Mouse (Mus musculus) heart, adult 2 months (tissue): ENCODE data around the gene Olfr671.
"Not testable (repeated sequence)": the region's sequence is repeated elsewhere in the genome, so short reads cannot be mapped to it uniquely, and the experiment has no call there.

Source experiments
- CTCF ChIP-seq: fragments of 200-600 bp; IDR thresholded peaks from 2 replicates; pipeline ENCODE4 v1.8.1; 2022; ENCODE audit warnings: antibody characterized with exemption, mild to moderate bottlenecking, moderate library complexity
- EP300 ChIP-seq: fragments of 200-500 bp; IDR thresholded peaks from 2 replicates; pipeline ENCODE4 v1.6.1; 2011; ENCODE audit warnings: low read depth, low read length, control low read depth; ENCODE audit not compliant: insufficient read depth

DNA sequence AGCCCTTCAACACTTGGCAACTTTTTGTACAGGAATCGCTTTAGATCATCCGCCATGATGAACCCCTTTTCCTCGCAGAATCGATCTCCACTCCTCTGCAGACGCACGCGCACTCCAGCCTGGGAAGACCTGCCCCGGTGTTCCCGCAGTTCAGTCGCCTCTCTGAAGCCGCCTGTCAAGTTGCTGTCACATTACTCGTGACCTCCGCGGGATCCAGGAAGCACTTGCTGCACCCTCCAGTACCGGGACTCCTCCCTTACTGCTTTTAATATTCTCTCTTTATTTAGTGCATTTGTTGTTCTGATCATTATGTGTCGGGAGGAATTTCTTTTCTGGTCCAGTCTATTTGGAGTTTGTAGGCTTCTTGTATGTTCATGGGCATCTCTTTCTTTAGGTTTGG is 28.7 kb downstream of the Olfr671 start:
- not testable (repeated sequence) for TF ChIP-seq CTCF, EP300
